Mouse (Mus musculus): ENCODE data around the gene Zfp276.
"Not testable (repeated sequence)": the region's sequence is repeated elsewhere in the genome, so short reads cannot be mapped to it uniquely, and the experiment has no call there.

The Zfp276 gene

DNA sequence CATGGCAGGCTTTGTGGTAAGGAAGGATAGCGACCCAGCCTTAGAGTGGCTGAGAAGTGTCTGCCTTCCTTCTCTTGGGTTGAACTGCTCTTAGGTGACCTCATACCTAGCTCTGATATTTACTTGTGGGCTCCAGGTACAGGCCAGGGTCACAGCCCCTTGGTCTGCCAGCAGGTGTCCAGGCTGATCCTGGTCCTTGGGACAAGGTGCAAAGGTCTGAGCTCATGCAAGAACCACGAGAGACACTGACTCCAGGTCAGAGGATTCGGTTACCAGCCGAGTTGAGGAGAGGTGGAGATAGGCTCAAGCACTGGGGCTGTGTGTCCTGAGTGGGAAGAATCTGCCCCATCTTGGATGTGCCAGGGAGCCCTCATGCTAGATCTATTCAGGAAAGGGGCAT, 9.6 kb upstream of the Zfp276 start:
- in situ Hi-C loops (cut with MboI), result no loop called here

DNA sequence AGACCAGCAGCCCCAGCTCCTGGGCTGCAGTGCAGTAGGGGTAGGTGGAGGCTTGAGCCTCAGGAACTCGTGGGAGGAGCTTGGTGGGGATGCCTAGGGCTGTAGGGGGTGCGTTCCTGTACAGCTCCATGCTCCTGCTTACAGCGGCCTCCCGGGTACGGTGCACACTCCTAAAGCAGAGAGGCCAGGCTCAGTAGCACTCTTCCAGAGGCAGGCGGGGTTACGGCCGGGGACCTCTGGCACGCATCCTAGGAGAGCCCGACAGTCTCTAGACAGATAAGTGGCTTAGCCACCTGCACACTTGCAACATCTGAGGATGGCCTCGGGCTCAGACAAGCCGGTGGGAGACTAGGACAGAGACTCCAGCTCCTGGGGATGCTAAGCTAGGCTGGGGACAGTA, 8.5 kb upstream of the Zfp276 start:
- in situ Hi-C loops (cut with MboI), result no loop called here

- in situ Hi-C loops (cut with MboI), result no loop called here
Measured at GRCm38 (mm10) chr8:123247748-123248147, 6.2 kb upstream of the Zfp276 start.

- in situ Hi-C loops (cut with MboI), result no loop called here
Measured at GRCm38 (mm10) chr8:123248596-123248995, 5.4 kb upstream of the Zfp276 start.

DNA sequence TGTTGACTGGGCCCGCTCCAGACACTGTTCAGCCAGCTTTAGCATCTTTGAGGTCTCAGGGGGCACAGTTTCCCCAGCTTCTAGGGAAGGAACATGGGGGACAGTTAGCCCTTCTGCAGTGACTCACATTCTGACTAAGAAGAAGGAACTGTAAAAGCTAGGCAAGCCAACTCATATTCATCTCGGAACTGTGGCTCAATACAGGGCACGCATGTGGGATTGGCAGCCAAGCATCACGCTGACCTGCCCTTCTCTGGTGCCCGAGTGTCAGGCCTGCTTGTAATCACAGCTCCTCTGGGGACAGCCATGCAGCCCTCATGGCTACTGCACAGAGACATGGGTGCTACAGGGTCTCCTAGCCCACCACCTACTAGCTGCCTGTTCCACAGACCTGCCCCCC, 3.1 kb upstream of the Zfp276 start:
- in situ Hi-C loops (cut with MboI), result no loop called here

DNA sequence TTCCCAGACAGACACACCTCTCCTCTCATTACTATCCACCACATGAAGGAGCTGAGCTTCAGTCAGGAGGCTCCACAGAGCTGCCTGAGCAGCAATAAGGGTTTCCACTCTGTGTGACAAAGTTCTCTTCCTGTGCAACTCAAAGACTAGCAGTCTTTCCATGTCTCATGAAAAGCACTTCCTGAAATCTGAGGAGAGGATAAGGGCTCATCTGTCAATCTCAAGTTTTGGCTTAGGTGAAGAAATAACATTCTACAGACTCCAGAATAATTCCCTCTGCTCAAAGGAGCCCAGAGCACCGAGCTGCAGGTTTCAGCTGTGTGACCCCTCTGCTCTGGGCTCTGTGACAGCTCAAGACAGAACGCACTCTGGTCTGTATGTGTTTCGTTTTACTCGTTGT, 1.1 kb upstream of the Zfp276 start:
- in situ Hi-C loops (cut with MboI), result no loop called here

DNA sequence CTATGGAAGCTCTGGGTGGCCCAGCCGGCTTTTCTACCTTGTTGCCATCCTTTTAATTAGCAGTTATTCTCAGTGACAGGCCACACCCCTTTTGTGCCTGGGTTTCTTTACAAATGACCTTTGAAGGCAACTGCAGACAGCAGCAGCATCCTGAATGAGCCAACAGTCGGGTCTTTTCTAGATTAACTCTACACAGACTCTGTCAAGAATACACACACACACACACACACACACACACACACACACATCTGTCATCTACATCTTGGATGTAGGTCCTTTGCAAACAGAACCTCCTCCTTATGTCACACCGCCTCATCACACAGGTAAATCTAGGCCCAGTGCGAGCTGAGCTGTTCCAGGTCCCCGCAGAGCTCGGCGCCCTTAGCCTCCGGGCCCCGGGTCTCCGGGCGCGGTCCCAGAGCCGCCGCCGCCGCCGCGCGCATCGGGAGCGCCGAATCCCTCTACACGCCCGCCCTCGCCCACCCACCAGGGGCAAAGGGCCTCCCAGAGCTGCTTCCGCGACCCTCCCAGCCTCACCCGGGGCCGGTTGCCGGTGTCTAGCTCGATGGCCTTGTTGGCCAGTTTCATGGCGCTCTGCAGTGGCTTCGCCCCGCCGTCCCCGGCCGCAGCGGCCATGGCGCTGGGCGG, 420 bp upstream of the Zfp276 start:
- in situ Hi-C loops (cut with MboI), result no loop called here

DNA sequence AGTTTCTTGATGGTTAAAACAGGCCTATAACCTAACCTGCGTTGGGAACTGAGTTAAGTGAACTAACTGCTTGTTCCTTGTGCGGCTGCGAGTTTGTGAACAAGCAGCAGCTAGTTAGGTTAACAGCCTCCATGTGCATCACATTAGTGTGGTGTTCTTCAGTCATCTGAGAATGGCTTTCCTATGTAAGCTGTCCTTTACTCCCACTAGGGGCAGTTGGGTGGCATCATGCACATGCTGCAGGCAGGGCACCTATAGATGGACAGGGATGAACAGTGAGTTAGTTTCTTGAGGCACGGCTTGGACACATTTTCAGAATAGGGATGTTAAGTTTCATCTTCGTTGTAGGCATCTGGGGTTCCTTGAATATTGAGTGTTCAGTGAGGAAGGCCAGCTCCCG, 1.2 kb downstream of the Zfp276 start:
- in situ Hi-C loops (cut with MboI), result no loop called here

GRCm38 (mm10) chr8:123257114-123257513, 3.1 kb downstream of the Zfp276 start:
- in situ Hi-C loops (cut with MboI), result no loop called here

DNA sequence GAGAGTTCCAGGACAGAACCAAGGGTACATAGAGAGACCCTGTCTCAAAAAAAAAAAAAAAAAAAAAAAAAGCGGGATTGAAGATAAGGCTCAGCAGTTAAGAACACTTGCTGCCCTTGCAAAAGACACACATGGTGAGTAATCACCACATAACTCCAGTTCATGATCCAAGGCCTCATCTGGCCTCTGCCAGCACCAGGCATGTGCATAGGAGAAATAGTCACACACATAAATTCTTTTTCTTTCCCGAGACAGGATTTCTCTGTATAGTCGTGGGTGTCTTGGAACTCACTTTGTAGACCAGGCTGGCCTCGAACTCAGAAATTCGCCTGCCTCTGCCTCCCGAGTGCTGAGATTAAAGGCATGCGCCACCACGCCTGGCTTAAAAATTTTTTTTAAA, 3.6 kb downstream of the Zfp276 start:
- in situ Hi-C loops (cut with MboI), result not testable (repeated sequence)

DNA sequence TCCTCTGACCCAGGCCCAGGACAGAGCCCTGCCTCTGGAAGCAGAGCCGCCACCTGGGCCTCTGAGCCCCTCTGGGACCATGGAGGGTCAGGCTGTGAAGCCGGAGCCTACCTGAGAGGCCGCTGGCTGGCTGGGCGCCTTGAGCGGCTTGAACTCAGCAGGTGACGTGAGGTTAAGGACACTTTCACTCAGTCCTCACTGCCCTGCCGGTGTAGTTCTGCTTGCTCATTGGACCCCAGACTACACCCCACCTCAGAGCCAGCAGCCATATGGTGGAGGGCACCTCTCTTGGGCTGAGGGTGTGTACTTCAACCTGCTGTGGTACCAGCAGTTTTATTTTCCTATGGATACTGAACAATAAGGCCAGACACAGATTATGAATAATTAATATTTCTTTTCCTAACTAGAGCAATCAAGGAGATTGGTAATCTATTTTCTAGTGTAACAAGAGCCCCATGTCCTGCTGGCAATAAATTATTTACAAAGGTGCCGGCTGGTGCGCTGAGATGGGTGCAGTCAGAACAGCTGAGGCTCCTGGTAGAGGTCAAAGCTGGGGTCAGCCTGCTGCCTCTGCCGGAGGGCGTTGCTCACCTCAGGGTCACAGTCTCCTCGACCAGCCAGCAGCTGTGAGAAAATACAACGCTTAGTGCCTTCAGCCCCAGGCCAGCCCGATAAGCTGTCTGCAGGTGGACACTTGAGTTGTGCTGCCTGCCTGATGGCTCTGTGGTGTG, 14.1 kb downstream of the Zfp276 start:
- in situ Hi-C loops (cut with MboI), result no loop called here

- in situ Hi-C loops (cut with MboI), result no loop called here
Measured at GRCm38 (mm10) chr8:123271147-123271546, 17.2 kb downstream of the Zfp276 start.

DNA sequence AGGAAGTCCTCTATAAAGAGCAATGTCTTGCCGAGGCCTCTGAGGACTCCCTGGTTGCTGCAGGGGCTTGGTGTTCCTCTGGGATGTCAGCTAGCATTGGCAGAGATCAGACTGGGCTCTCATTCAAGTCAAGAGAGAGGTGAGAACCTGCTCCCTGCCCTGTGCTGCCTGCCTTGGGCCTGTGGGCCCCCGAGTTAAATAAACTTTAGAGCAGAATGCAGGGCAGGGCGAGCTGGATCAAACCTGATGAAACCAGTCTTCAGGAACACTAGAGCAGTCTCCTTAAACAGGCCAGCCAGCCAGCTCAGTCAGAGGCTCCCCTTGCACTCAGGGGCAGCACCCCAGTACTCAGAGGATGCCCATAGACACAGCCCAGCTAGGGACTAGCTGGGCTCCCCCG, 17.9 kb downstream of the Zfp276 start:
- in situ Hi-C loops (cut with MboI), result no loop called here

- in situ Hi-C loops (cut with MboI), result no loop called here
Measured at GRCm38 (mm10) chr8:123274447-123274846, 20.5 kb downstream of the Zfp276 start.

DNA sequence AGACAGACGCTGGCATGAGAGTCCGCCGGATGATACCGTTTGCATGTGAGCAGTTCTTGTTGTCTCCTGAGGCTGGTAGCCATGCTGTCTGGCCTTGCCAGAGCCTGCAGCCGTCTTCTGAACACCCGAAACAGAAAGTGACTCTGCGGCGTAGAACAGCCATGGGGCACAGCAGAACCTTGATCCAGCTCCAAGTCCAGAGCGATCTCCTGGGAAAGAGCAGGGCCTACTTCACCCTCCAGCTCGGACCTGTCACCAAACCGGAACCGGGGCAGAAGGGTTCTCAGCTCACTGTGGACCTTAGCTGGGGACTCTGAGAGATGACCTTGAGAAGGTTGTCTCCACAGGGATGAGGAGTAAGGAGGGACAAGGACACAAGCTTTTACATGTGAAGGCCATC, 21.1 kb downstream of the Zfp276 start:
- in situ Hi-C loops (cut with MboI), result no loop called here

- in situ Hi-C loops (cut with MboI), result no loop called here
Measured at GRCm38 (mm10) chr8:123278445-123278844, 24.4 kb downstream of the Zfp276 start.

DNA sequence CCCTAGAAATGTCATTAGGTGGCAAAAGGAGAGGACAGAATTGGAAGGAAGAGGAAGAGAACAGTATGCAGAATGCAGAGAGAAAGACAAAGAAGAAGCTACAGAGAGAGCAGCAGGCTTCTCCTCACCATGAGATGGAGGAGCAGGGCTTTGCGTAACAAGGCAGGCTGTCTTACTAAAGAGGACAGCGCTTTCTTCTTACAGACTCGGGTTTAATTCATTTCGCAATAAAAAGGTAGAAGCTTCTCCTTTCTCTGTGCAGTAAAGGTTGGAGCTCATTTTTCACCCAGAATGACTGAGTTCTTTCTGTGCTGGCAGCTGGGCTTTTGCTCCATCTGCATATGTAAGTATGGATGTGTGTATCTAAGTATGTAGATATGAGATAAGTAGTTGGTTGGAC, 25.8 kb downstream of the Zfp276 start:
- in situ Hi-C loops (cut with MboI), result no loop called here

DNA sequence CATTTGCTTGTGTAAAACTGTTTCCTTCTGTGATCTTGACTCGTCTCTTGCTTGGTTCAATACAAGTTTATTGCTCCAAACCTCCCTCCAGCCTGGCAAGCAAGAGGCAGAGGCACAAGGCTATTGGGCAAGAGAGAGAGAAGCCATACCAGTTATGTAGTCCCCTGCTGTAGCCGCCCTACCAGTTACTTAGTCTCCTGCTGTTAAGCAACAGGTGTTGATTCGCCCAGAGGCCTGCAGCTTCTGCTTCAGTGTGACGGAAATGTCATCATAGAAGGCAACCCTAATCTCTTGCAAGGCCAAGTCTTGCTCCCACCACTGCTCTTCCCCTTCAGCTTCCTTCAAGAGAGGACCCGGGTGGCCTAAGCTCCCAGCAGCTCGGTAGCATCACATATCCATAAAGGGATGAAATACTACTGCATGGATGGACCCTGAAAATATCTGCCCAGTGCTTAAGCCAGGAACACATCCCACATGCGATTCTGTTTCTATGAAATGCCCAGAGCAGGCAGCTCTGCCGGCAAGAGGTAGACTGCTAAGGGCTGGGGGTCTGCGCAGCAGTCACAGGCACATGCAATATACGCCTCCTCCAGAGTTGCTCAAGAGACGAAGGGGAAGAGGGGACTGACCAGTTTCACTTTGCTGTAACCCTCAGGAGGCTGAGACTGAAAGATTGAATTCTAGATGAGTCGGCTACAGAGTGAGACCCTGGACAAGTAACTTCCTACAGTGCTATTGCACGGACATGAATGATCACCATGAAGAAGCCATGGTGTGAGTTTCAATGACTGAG, 26.5 kb downstream of the Zfp276 start:
- in situ Hi-C loops (cut with MboI), result no loop called here

- in situ Hi-C loops (cut with MboI), result not testable (repeated sequence)
Measured at GRCm38 (mm10) chr8:123282994-123283393, 29.0 kb downstream of the Zfp276 start.

- in situ Hi-C loops (cut with MboI), result no loop called here
Measured at GRCm38 (mm10) chr8:123283991-123284390, 30.0 kb downstream of the Zfp276 start.

- in situ Hi-C loops (cut with MboI), result no loop called here
Measured at GRCm38 (mm10) chr8:123284493-123284892, 30.5 kb downstream of the Zfp276 start.

DNA sequence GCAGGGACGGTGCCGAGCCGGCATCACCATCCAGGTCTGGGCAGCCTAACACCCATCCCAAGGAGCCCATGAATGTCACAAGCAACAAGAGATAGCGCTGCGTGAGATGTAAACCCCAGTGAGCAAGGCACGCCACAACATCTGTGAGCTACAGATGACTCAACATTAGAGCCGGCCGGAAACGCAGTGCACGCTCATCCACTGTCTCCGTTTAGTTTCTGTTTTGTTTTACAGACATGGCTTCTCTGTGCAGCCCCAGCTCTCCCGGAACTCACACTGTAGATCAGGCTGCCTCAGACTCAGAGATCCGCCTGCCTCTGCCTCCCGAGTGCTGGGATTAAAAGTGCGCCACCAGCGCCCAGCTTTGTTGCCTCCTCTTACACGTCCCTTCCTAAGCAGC, 33.4 kb downstream of the Zfp276 start:
- in situ Hi-C loops (cut with MboI), result no loop called here

- in situ Hi-C loops (cut with MboI), result no loop called here
Measured at GRCm38 (mm10) chr8:123290166-123290565, 36.2 kb downstream of the Zfp276 start.
